Mouse (Mus musculus) midbrain, embryonic 13.5 days (tissue): ENCODE results near the gene Pcdh9. TPM values are rescaled to one million over a fixed set of nuclear protein-coding genes. Genes with fewer than 3 reads are reported as not detected.

Experiments used
- ATAC-seq: fragments of 200-750 bp; cut with Nextera tagmentation; 2 replicates; pipeline ENCODE4 v1.8.0; 2017; ENCODE audit warnings: mild to moderate bottlenecking, moderate TSS enrichment, moderate library complexity
- H3K27ac ChIP-seq: fragments of 300-500 bp; sonication (generic); 2 replicates; pipeline ENCODE4 v1.5.1; 2015; ENCODE audit warnings: inconsistent platforms, mild to moderate bottlenecking, moderate library complexity
- H3K27me3 ChIP-seq: fragments of 300-500 bp; sonication (generic); 2 replicates; pipeline ENCODE4 v1.6.1; 2015; ENCODE audit warnings: mild to moderate bottlenecking, inconsistent platforms
- H3K36me3 ChIP-seq: fragments of 300-500 bp; sonication (generic); 2 replicates; pipeline ENCODE4 v1.6.1; 2015; ENCODE audit warnings: mild to moderate bottlenecking, inconsistent platforms
- H3K4me1 ChIP-seq: fragments of 300-500 bp; sonication (generic); replicated peaks from 2 replicates; pipeline ENCODE4 v1.6.1; 2015; ENCODE audit warnings: inconsistent platforms
- H3K4me2 ChIP-seq: fragments of 300-500 bp; sonication (generic); replicated peaks from 2 replicates; pipeline ENCODE4 v1.6.1; 2015; ENCODE audit warnings: moderate library complexity, mild to moderate bottlenecking, inconsistent platforms
- H3K4me3 ChIP-seq: fragments of 300-500 bp; sonication (generic); replicated peaks from 2 replicates; pipeline ENCODE4 v1.5.1; 2015; ENCODE audit warnings: mild to moderate bottlenecking, inconsistent platforms
- H3K9ac ChIP-seq: fragments of 300-500 bp; sonication (generic); replicated peaks from 2 replicates; pipeline ENCODE4 v1.6.1; 2015; ENCODE audit warnings: mild to moderate bottlenecking, inconsistent platforms
- H3K9me3 ChIP-seq: fragments of 300-500 bp; sonication (generic); 2 replicates; pipeline ENCODE4 v1.6.1; 2016; ENCODE audit warnings: mild to moderate bottlenecking, inconsistent platforms
- WGBS: fragments of 180-500 bp; shearing (Covaris S2); methylation state at CpG from one replicate; pipeline ENCODE4 v1.1.7; 2015; 5-methylcytosine and 5-hydroxymethylcytosine counted together
- polyA plus RNA-seq: library from polyadenylated mRNA; unstranded; fragments of >200 nt; fragmentation: Nextera tagmentation; extraction: Ambion mirVana; gene quantifications from 2 replicates; pipeline ENCODE4 v1.2.1, GENCODE M21; 2015

Pcdh9 gene
- polyA plus RNA-seq, 1 experiment from 2014 or later, result 105 TPM

GRCm38 (mm10) chr14:93083140-93083539 lies 807.3 kb downstream of the Pcdh9 start:
- ATAC-seq, result peak; percentile 88

GRCm38 (mm10) chr14:93080910-93081309 lies 809.6 kb downstream of the Pcdh9 start:
- Histone ChIP-seq H3K4me1 (0 out of 2 replicates have a peak, but pooled peaks cover 8% of the 10 kb centered on the region), H3K4me3 (no peak overlapping the region), H3K9ac (no peak overlapping the region), H3K4me2 (no peak overlapping the region), H3K9me3 (no peaks in the 10 kb centered on the region), H3K27me3 (0 out of 2 replicates have a peak, but pooled peaks cover 4% of the 10 kb centered on the region), H3K27ac (no peak overlapping the region), H3K36me3 (no peaks in the 10 kb centered on the region)
- ATAC-seq, result no peak
- 35% methylated on average over 2 of the region's 2 CpGs for WGBS

More at GRCm38 (mm10) chr14:93083140-93083539, 807.3 kb downstream of the Pcdh9 start:
- Histone ChIP-seq H3K27ac (no peak overlapping the region), H3K27me3 (0 out of 2 replicates have a peak, but pooled peaks cover 4% of the 10 kb centered on the region), H3K9me3 (no peaks in the 10 kb centered on the region), H3K4me1 (0 out of 2 replicates have a peak, but pooled peaks cover 8% of the 10 kb centered on the region), H3K4me3 (no peak overlapping the region), H3K9ac (no peak overlapping the region), H3K4me2 (no peak overlapping the region), H3K36me3 (no peaks in the 10 kb centered on the region)
- 2% methylated on average over 2 of the region's 2 CpGs for WGBS

- 72% methylated on average over 2 of the region's 2 CpGs for whole genome bisulfite sequencing
These were observed 814.7 kb downstream of the Pcdh9 start for GRCm38 (mm10) chr14:93075761-93076160.

GRCm38 (mm10) chr14:93072346-93072745 lies 818.1 kb downstream of the Pcdh9 start:
- no peak overlapping the region for H3K4me2 ChIP-seq
- WGBS, result 75% methylated on average over 5 of the region's 5 CpGs
- no peak overlapping the region for H3K27ac ChIP-seq
- H3K36me3 ChIP-seq, result no peaks in the 10 kb centered on the region
- no peaks in the 10 kb centered on the region for H3K9me3 ChIP-seq
- no peak overlapping the region for H3K9ac ChIP-seq
- no peak overlapping the region for H3K4me3 ChIP-seq
- ATAC-seq, result no peak
- peaks cover 8% of the 10 kb centered on the region for H3K4me1 ChIP-seq
- no peaks in the 10 kb centered on the region for H3K27me3 ChIP-seq

More at GRCm38 (mm10) chr14:93075761-93076160, 814.7 kb downstream of the Pcdh9 start:
- H3K36me3 ChIP-seq, result no peaks in the 10 kb centered on the region
- H3K27me3 ChIP-seq, result no peaks in the 10 kb centered on the region
- H3K4me1 ChIP-seq, result no peaks in the 10 kb centered on the region
- ATAC-seq, result no peak
- H3K4me2 ChIP-seq, result no peak overlapping the region
- no peak overlapping the region for H3K27ac ChIP-seq
- no peak overlapping the region for H3K9ac ChIP-seq
- H3K9me3 ChIP-seq, result no peaks in the 10 kb centered on the region
- H3K4me3 ChIP-seq, result no peak overlapping the region

GRCm38 (mm10) chr14:93070140-93070539 lies 820.3 kb downstream of the Pcdh9 start:
- no peak overlapping the region for H3K9ac ChIP-seq
- no peak overlapping the region for H3K4me2 ChIP-seq
- H3K4me3 ChIP-seq, result no peak overlapping the region
- no peaks in the 10 kb centered on the region for H3K36me3 ChIP-seq
- no peak for ATAC-seq
- peaks cover 28% of the 10 kb centered on the region for H3K4me1 ChIP-seq
- H3K27me3 ChIP-seq, result no peaks in the 10 kb centered on the region
- 63% methylated on average over 4 of the region's 4 CpGs for WGBS
- H3K9me3 ChIP-seq, result no peaks in the 10 kb centered on the region
- no peak overlapping the region for H3K27ac ChIP-seq

GRCm38 (mm10) chr14:93067411-93068336 lies 822.8 kb downstream of the Pcdh9 start:
- H3K9ac ChIP-seq, result no peak overlapping the region
- peak; percentile 83 for ATAC-seq
- H3K4me2 ChIP-seq, result peak overlapping the region; percentile 17
- no peaks in the 10 kb centered on the region for H3K9me3 ChIP-seq
- no peaks in the 10 kb centered on the region for H3K36me3 ChIP-seq
- no peak overlapping the region for H3K4me3 ChIP-seq
- 10% methylated on average over 5 of the region's 5 CpGs for WGBS
- H3K4me1 ChIP-seq, result peaks cover 29% of the 10 kb centered on the region
- H3K27me3 ChIP-seq, result no peaks in the 10 kb centered on the region
- peak overlapping the region; percentile 69 for H3K27ac ChIP-seq

- Histone ChIP-seq H3K9me3 (no peaks in the 10 kb centered on the region), H3K4me3 (no peak overlapping the region), H3K27me3 (no peaks in the 10 kb centered on the region), H3K36me3 (no peaks in the 10 kb centered on the region), H3K4me2 (peak overlapping the region; percentile 17), H3K27ac (peak overlapping the region; percentile 69), H3K9ac (no peak overlapping the region), H3K4me1 (peaks cover 29% of the 10 kb centered on the region)
- peak; percentile 92 for ATAC-seq
- WGBS, result 9% methylated on average over 8 of the region's 8 CpGs
These were observed 823.6 kb downstream of the Pcdh9 start for GRCm38 (mm10) chr14:93066732-93067410.

- H3K9me3 ChIP-seq, result no peaks in the 10 kb centered on the region
- WGBS, result 72% methylated on average over 5 of the region's 5 CpGs
These were observed 828.5 kb downstream of the Pcdh9 start for GRCm38 (mm10) chr14:93061824-93062620.

GRCm38 (mm10) chr14:93058799-93059198 lies 831.7 kb downstream of the Pcdh9 start:
- no peak overlapping the region for H3K4me3 ChIP-seq
- no peak overlapping the region for H3K9ac ChIP-seq
- no peaks in the 10 kb centered on the region for H3K36me3 ChIP-seq
- no peak for ATAC-seq
- WGBS, result 97% methylated on average over 6 of the region's 6 CpGs
- H3K27me3 ChIP-seq, result no peaks in the 10 kb centered on the region
- no peak overlapping the region for H3K27ac ChIP-seq
- no peaks in the 10 kb centered on the region for H3K4me1 ChIP-seq
- H3K9me3 ChIP-seq, result no peaks in the 10 kb centered on the region
- H3K4me2 ChIP-seq, result no peak overlapping the region

More at GRCm38 (mm10) chr14:93061824-93062620, 828.5 kb downstream of the Pcdh9 start:
- Histone ChIP-seq H3K4me2 (no peak overlapping the region), H3K4me3 (no peak overlapping the region), H3K4me1 (peaks cover 18% of the 10 kb centered on the region), H3K27ac (no peak overlapping the region), H3K36me3 (no peaks in the 10 kb centered on the region), H3K9ac (no peak overlapping the region), H3K27me3 (no peaks in the 10 kb centered on the region)
- no peak for ATAC-seq

GRCm38 (mm10) chr14:93055997-93056396 lies 834.5 kb downstream of the Pcdh9 start:
- no peak for ATAC-seq
- no peak overlapping the region for H3K27ac ChIP-seq
- H3K27me3 ChIP-seq, result no peaks in the 10 kb centered on the region
- H3K4me2 ChIP-seq, result no peak overlapping the region
- no peaks in the 10 kb centered on the region for H3K36me3 ChIP-seq
- no peaks in the 10 kb centered on the region for H3K4me1 ChIP-seq
- WGBS, result 89% methylated on average over 3 of the region's 3 CpGs
- no peak overlapping the region for H3K4me3 ChIP-seq
- H3K9ac ChIP-seq, result no peak overlapping the region
- no peaks in the 10 kb centered on the region for H3K9me3 ChIP-seq

GRCm38 (mm10) chr14:93040591-93040990 lies 849.9 kb downstream of the Pcdh9 start:
- Histone ChIP-seq H3K9me3 (no peaks in the 10 kb centered on the region), H3K4me3 (no peak overlapping the region), H3K4me1 (peaks cover 7% of the 10 kb centered on the region), H3K4me2 (no peak overlapping the region), H3K9ac (no peak overlapping the region), H3K27ac (no peak overlapping the region), H3K27me3 (no peaks in the 10 kb centered on the region), H3K36me3 (no peaks in the 10 kb centered on the region)
- 76% methylated on average over 6 of the region's 6 CpGs for WGBS
- ATAC-seq, result no peak
